Mouse (Mus musculus) cerebellum, adult 2 months (tissue): Measurements from ENCODE around the gene Cnn1. TPM values are rescaled to one million over a fixed set of nuclear protein-coding genes. Genes with fewer than 3 reads are reported as not detected.
A peak's percentile ranks its signal among the peaks of the same experiment; 100 is the strongest.

ENCODE experiments used
- DNase-seq, 2 experiments: peaks; one replicate each; pipeline ENCODE4 v3.0.0; 2021
- H3K27ac ChIP-seq: fragments of 200-500 bp; 2 replicates; pipeline ENCODE4 v1.5.1; 2012; ENCODE audit warnings: low read length, control low read depth, inconsistent platforms; ENCODE audit not compliant: insufficient read depth
- H3K27me3 ChIP-seq: fragments of 200-500 bp; 2 replicates; pipeline ENCODE4 v1.6.1; 2012; ENCODE audit warnings: inconsistent platforms, mild to moderate bottlenecking, low read length, moderate library complexity; ENCODE audit not compliant: control insufficient read depth, insufficient read depth
- H3K4me1 ChIP-seq: fragments of 200-500 bp; 2 replicates; pipeline ENCODE4 v1.6.1; 2011; ENCODE audit warnings: low read length; ENCODE audit not compliant: control insufficient read depth, insufficient read depth
- H3K4me3 ChIP-seq: fragments of 200-500 bp; replicated peaks from 2 replicates; pipeline ENCODE3; 2011; ENCODE audit warnings: mild to moderate bottlenecking, low read depth, low read length, control low read depth; ENCODE audit not compliant: insufficient read depth
- CTCF ChIP-seq: fragments of 200-500 bp; IDR thresholded peaks from 2 replicates; pipeline ENCODE4 v1.5.1; 2011; ENCODE audit warnings: low read depth, mild to moderate bottlenecking, control low read depth, low read length, moderate library complexity, borderline replicate concordance; ENCODE audit not compliant: insufficient read depth
- POLR2A ChIP-seq: fragments of 200-500 bp; IDR thresholded peaks from 2 replicates; pipeline ENCODE4 v1.6.1; 2011; ENCODE audit warnings: low read length, control low read depth, borderline replicate concordance; ENCODE audit not compliant: insufficient read depth
- WGBS: fragments of 180-500 bp; shearing (Covaris S2); methylation state at CpG from one replicate; pipeline ENCODE4 v1.1.7; 2018; 5-methylcytosine and 5-hydroxymethylcytosine counted together
- polyA plus RNA-seq: library from polyadenylated mRNA; depleted of rRNA; stranded (reverse); fragments of >200 nt; gene quantifications from 2 replicates; pipeline ENCODE4 v1.2.3, GENCODE M21; 2012

Gene Cnn1
- polyA plus RNA-seq, 1 experiment = 1.6 TPM

GRCm38 (mm10) chr9:22108194-22108593, 9.2 kb downstream of the Cnn1 start:
- WGBS = 72% methylated on average over 9 of the region's 9 CpGs

GRCm38 (mm10) chr9:22115635-22116034, 16.6 kb downstream of the Cnn1 start:
- Histone ChIP-seq H3K27ac (no peak overlapping the region), H3K27me3 (no peaks in the 10 kb centered on the region), H3K4me1 (peaks cover 9% of the 10 kb centered on the region), H3K4me3 (no peak overlapping the region)
- TF ChIP-seq POLR2A = no peak
- no peak for TF ChIP-seq CTCF
- WGBS = 41% methylated on average over 4 of the region's 4 CpGs
- DNase-seq = no peak

More at GRCm38 (mm10) chr9:22108194-22108593, 9.2 kb downstream of the Cnn1 start:
- no peaks in the 10 kb centered on the region for H3K27me3 ChIP-seq
- no peaks in the 10 kb centered on the region for H3K4me1 ChIP-seq
- no peak overlapping the region for H3K27ac ChIP-seq
- no peak overlapping the region for H3K4me3 ChIP-seq
- TF ChIP-seq CTCF (no peak), POLR2A (no peak)
- DNase-seq = no peak

- Histone ChIP-seq H3K4me1 (peaks cover 9% of the 10 kb centered on the region), H3K27me3 (no peaks in the 10 kb centered on the region), H3K4me3 (peak overlapping the region; percentile 87), H3K27ac (no peak overlapping the region)
- WGBS = 3% methylated on average over 15 of the region's 15 CpGs
- DNase-seq = peak in 1 of 2 experiments; percentile 29
- TF ChIP-seq POLR2A (no peak), CTCF (no peak)
Observed at GRCm38 (mm10) chr9:22116086-22116485, 17.1 kb downstream of the Cnn1 start.

- Histone ChIP-seq H3K4me3 (peak within 1 kb of the TSS; percentile 87), H3K27ac (peak within 1 kb of the TSS; percentile 72), H3K27me3 (no peaks in the 10 kb centered on the region), H3K4me1 (peaks cover 9% of the 10 kb centered on the region)
- DNase-seq = peak; percentile 96 to 97
- peak; percentile 96; the same call in 1 of the 2 replicates for TF ChIP-seq POLR2A
- TF ChIP-seq CTCF = no peak
- WGBS = under 1% methylated on average over 52 of the region's 52 CpGs
Observed at GRCm38 (mm10) chr9:22116740-22117426, 17.9 kb downstream of the Cnn1 start, which contains the start of gene Elof1. TSS of gene Elof1 (minus strand) at chr9:22117172.

- DNase-seq = peak; percentile 64 to 75
- Histone ChIP-seq H3K4me1 (peaks cover 9% of the 10 kb centered on the region), H3K27me3 (no peaks in the 10 kb centered on the region), H3K27ac (no peak overlapping the region), H3K4me3 (peak overlapping the region; percentile 87)
- no peak for TF ChIP-seq POLR2A
- TF ChIP-seq CTCF = peak; percentile 66
- 33% methylated on average over 10 of the region's 10 CpGs for WGBS
Observed at GRCm38 (mm10) chr9:22117754-22118456, 18.9 kb downstream of the Cnn1 start.

GRCm38 (mm10) chr9:22119543-22119942, 20.5 kb downstream of the Cnn1 start:
- no peaks in the 10 kb centered on the region for H3K27me3 ChIP-seq
- no peak overlapping the region for H3K4me3 ChIP-seq
- WGBS = 54% methylated on average over 4 of the region's 4 CpGs
- TF ChIP-seq POLR2A = no peak
- no peak for TF ChIP-seq CTCF
- no peak for DNase-seq
- no peak overlapping the region for H3K27ac ChIP-seq
- peaks cover 9% of the 10 kb centered on the region for H3K4me1 ChIP-seq

- H3K4me3 ChIP-seq = no peak overlapping the region
- H3K4me1 ChIP-seq = peaks cover 4% of the 10 kb centered on the region; the same call in 1 of the 2 replicates
- H3K27ac ChIP-seq = no peak overlapping the region
- H3K27me3 ChIP-seq = no peaks in the 10 kb centered on the region
- TF ChIP-seq POLR2A (no peak), CTCF (no peak)
- DNase-seq = no peak
Observed at GRCm38 (mm10) chr9:22121545-22121944, 22.5 kb downstream of the Cnn1 start.
